ENCODE assay signal across 19 mouse cellular contexts in the genomic region with DNA sequence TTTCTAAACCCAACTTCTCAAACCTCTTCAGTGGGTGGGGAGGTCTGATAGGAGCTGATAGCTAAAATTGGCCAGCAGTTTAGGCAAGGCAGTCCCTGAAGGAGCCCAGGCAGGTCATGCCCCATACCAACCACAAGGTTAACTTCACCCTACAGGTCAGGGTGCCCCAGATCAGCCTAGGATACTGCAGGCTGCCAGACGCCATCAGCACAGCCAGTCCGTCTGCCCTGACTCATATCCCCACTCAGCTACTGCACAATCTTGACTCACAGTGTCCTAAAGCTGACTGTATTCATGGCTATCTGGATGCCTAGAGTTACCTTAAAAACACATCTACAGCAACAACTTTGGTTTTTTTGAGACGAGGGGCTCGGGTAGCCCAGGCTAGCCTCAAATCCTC. TPM values are rescaled to one million over a fixed set of nuclear protein-coding genes. Genes with fewer than 3 reads are reported as not detected.
DNase-seq lines count a peak whose midpoint lies in the region; ATAC-seq lines count a peak whose summit lies in the region.
"Had no signal": no experiment of that assay in that cellular context is flagged by ENCODE, and none has a peak within 500 bp of the region (broad histone marks: within the 10 kb centered on the region; RNA-seq: fewer than 3 reads in every experiment).

No protein-coding gene starts in this region.

- H3K9me3 ChIP-seq in megakaryocyte, embryonic 14.5 days = 0 out of 2 replicates have a peak, but pooled peaks cover 2% of the 10 kb centered on the region
- H3K9me3 ChIP-seq in intestine, embryonic 16.5 days (ENCODE audit: control insufficient read depth, low read length) = no peaks in the 10 kb centered on the region
- H3K9me3 ChIP-seq: embryonic facial prominence, embryonic 13.5 days; forebrain, embryonic 15.5 days; kidney, embryonic 15.5 days; limb, embryonic 13.5 days; liver, embryonic 15.5 days had no signal

- H3K27me3 ChIP-seq in megakaryocyte, embryonic 14.5 days (replicated peaks) = peaks cover 23% of the 10 kb centered on the region
- H3K27me3 ChIP-seq in intestine, embryonic 16.5 days (replicated peaks; ENCODE audit: control insufficient read depth, insufficient read depth, low read length) = no peaks in the 10 kb centered on the region
- H3K27me3 ChIP-seq: embryonic facial prominence, embryonic 13.5 days; forebrain, embryonic 15.5 days; kidney, embryonic 15.5 days; limb, embryonic 13.5 days; liver, embryonic 15.5 days had no signal

- H3K4me3 ChIP-seq in megakaryocyte, embryonic 14.5 days (replicated peaks) = peak overlapping the region; percentile 23
- no peak overlapping the region for H3K4me3 ChIP-seq in intestine, embryonic 16.5 days (ENCODE audit: low read length)
- H3K4me3 ChIP-seq: embryonic facial prominence, embryonic 13.5 days; forebrain, embryonic 15.5 days; kidney, embryonic 15.5 days; limb, embryonic 13.5 days; liver, embryonic 15.5 days had no signal

- H3K4me2 ChIP-seq in intestine, embryonic 16.5 days (ENCODE audit: low read depth, low read length) = no peak overlapping the region
- H3K4me2 ChIP-seq: embryonic facial prominence, embryonic 13.5 days; forebrain, embryonic 15.5 days; kidney, embryonic 15.5 days; limb, embryonic 13.5 days; liver, embryonic 15.5 days had no signal

- no peak overlapping the region for H3K27ac ChIP-seq in intestine, embryonic 16.5 days (ENCODE audit: low read length)
- H3K27ac ChIP-seq: embryonic facial prominence, embryonic 13.5 days; forebrain, embryonic 15.5 days; kidney, embryonic 15.5 days; limb, embryonic 13.5 days; liver, embryonic 15.5 days; stomach, postnatal 0 days had no signal

- intact Hi-C loops in gastrocnemius, postnatal 36 days (cut with DNase I) = no loop called here

- no peaks in the 10 kb centered on the region for H3K36me3 ChIP-seq in megakaryocyte, embryonic 14.5 days (replicated peaks; ENCODE audit: low read length)
- H3K36me3 ChIP-seq in intestine, embryonic 16.5 days (ENCODE audit: control insufficient read depth, insufficient read depth, low read length) = no peaks in the 10 kb centered on the region
- H3K36me3 ChIP-seq: embryonic facial prominence, embryonic 13.5 days; forebrain, embryonic 15.5 days; kidney, embryonic 15.5 days; limb, embryonic 13.5 days; liver, embryonic 15.5 days had no signal

- H3K9ac ChIP-seq in intestine, embryonic 16.5 days (ENCODE audit: low read depth, low read length) = no peak overlapping the region
- H3K9ac ChIP-seq: embryonic facial prominence, embryonic 13.5 days; forebrain, embryonic 15.5 days; kidney, embryonic 15.5 days; limb, embryonic 13.5 days; liver, embryonic 15.5 days had no signal

- H3K4me1 ChIP-seq in megakaryocyte, embryonic 14.5 days = 0 out of 2 replicates have a peak, but pooled peaks cover 3% of the 10 kb centered on the region
- 0 out of 2 replicates have a peak, but pooled peaks cover 6% of the 10 kb centered on the region for H3K4me1 ChIP-seq in intestine, embryonic 16.5 days (ENCODE audit: control insufficient read depth, insufficient read depth, low read length)
- H3K4me1 ChIP-seq: embryonic facial prominence, embryonic 13.5 days; kidney, embryonic 15.5 days; limb, embryonic 13.5 days had no signal

- peak; percentile 55 for DNase-seq in embryo, embryonic 10 days (ENCODE audit: low spot score)
- DNase-seq in embryo, embryonic 11 days = no peak
- DNase-seq in Muller cell, postnatal 12 days (ENCODE audit: inconsistent ontology term) = peak; percentile 82
- DNase-seq in right cerebral cortex, postnatal 14 days = no peak
- no peak for DNase-seq in gastrocnemius, postnatal 36 days
- DNase-seq: cerebellum, postnatal 10 days; heart, adult 18-20 months; layer of hippocampus, postnatal 36 days; right cerebral cortex, adult 18-20 months; thymus, postnatal 14 days had no signal

- WGBS in intestine, embryonic 16.5 days = 62% methylated on average over 4 of the region's 4 CpGs

- ATAC-seq in megakaryocyte, adult 5-6 weeks (ENCODE audit: poor library complexity, severe bottlenecking) = no peak
- ATAC-seq in intestine, embryonic 16.5 days = peak; percentile 34; the same call in 1 of the 2 replicates
- ATAC-seq: forebrain, embryonic 15.5 days had no signal

RNA-seq across cellular contexts. Expression of a gene that starts 10.2 kb away (rescaled TPM):
- polyA plus RNA-seq in megakaryocyte, embryonic 14.5 days (2012; ENCODE audit: insufficient read depth, low replicate concordance) = 0.02 TPM in 1 of 2 replicates, not detected in the other
- total RNA-seq in megakaryocyte, adult 5-6 weeks (2015) = 0.68 TPM in 1 of 2 replicates, not detected in the other
- total RNA-seq in megakaryocyte, adult 5-6 weeks (2017) = not detected in 2 replicates
- polyA plus RNA-seq in intestine, embryonic 16.5 days (2015; fragmentation: Nextera tagmentation; extraction: Ambion mirVana) = 3.8 and 5.4 TPM in 2 replicates
- 1 to 10 TPM in 1 of 2 experiments, under 1 TPM in 1; 0.86 to 1.1 TPM for total RNA-seq in gastrocnemius, postnatal 36 days (2021)

RNA-seq across cellular contexts. Expression of a gene that starts 20.3 kb away (rescaled TPM):
- polyA plus RNA-seq in megakaryocyte, embryonic 14.5 days (2012; ENCODE audit: insufficient read depth, low replicate concordance) = 1.6 and 3.8 TPM in 2 replicates
- total RNA-seq in megakaryocyte, adult 5-6 weeks (2015) = 34.2 and 34.4 TPM in 2 replicates
- 28.3 and 33.8 TPM in 2 replicates for total RNA-seq in megakaryocyte, adult 5-6 weeks (2017)
- 28.9 and 29.5 TPM in 2 replicates for polyA plus RNA-seq in intestine, embryonic 16.5 days (2015; fragmentation: Nextera tagmentation; extraction: Ambion mirVana)
- 100 to 1,000 TPM; 116 to 120 TPM for total RNA-seq in gastrocnemius, postnatal 36 days (2021)

Comparison
In these comparisons a context has a peak if more than half of its experiments do, and no peak if none do; other contexts are left out.
1. DNase-seq: peak in embryo, embryonic 10 days (single experiment) and Muller cell, postnatal 12 days (single experiment); none in embryo, embryonic 11 days (single experiment), right cerebral cortex, postnatal 14 days (single experiment) and gastrocnemius, postnatal 36 days (0 of 2).